In genomic region chr3:105127881-105128280, GRCm38 (mm10) we compare ENCODE assay signal across 13 mouse cellular contexts.
DNase-seq lines count a peak whose midpoint lies in the region; ATAC-seq and TF ChIP-seq lines count a peak whose summit lies in the region.
"Had no signal": no experiment of that assay in that cellular context is flagged by ENCODE, and none has a peak within 500 bp of the region (broad histone marks: within the 10 kb centered on the region; RNA-seq: fewer than 3 reads in every experiment).

No protein-coding gene starts in this region.

- H3K27ac ChIP-seq in gastrocnemius, adult 2 months = no peak overlapping the region
- H3K27ac ChIP-seq in midbrain, embryonic 10.5 days (replicated peaks) = 0 out of 2 replicates have a peak overlapping the region, but pooled peaks have one; percentile 30
- H3K27ac ChIP-seq in midbrain, embryonic 14.5 days (replicated peaks; ENCODE audit: low read depth, low read length) = no peak overlapping the region
- H3K27ac ChIP-seq in stomach, embryonic 16.5 days (ENCODE audit: low read length) = peak overlapping the region; percentile 25
- H3K27ac ChIP-seq: heart, embryonic 15.5 days; lung, embryonic 15.5 days had no signal

- H3K9ac ChIP-seq in midbrain, embryonic 14.5 days (replicated peaks; ENCODE audit: low read length) = no peak overlapping the region
- no peak overlapping the region for H3K9ac ChIP-seq in stomach, embryonic 16.5 days (ENCODE audit: low read length)
- H3K9ac ChIP-seq: heart, embryonic 15.5 days; lung, embryonic 15.5 days had no signal

- peak; percentile 20 for DNase-seq in gastrocnemius, adult 2 months
- no peak for DNase-seq in gastrocnemius, postnatal 4 days (ENCODE audit: low spot score in 2 of 2)
- DNase-seq in midbrain, embryonic 10.5 days (ENCODE audit: low spot score) = no peak
- DNase-seq in midbrain, embryonic 14.5 days = no peak
- peak; percentile 12 for DNase-seq in forelimb bud, embryonic 11.5 days (ENCODE audit: low read depth, low spot score)
- DNase-seq in heart, postnatal 10 days = no peak
- no peak for DNase-seq in cerebellum, postnatal 36 days
- DNase-seq: adrenal gland, postnatal 36 days; cerebellum, adult 2 months; kidney, postnatal 10 days had no signal

- intact Hi-C loops in gastrocnemius, adult 2 months (cut with DNase I) = no loop called here
- intact Hi-C loops in heart, postnatal 10 days (cut with DNase I) = no loop called here

- TF ChIP-seq CTCF in gastrocnemius, adult 2 months (IDR thresholded peaks at IDR 0.05) = no peak

- H3K4me1 ChIP-seq in midbrain, embryonic 10.5 days = peaks cover 7% of the 10 kb centered on the region; the same call in 1 of the 2 replicates
- no peaks in the 10 kb centered on the region for H3K4me1 ChIP-seq in midbrain, embryonic 14.5 days (ENCODE audit: control insufficient read depth, insufficient read depth, low read length)
- H3K4me1 ChIP-seq in stomach, embryonic 16.5 days (ENCODE audit: control insufficient read depth, insufficient read depth, low read length) = no peaks in the 10 kb centered on the region

- H3K36me3 ChIP-seq in midbrain, embryonic 10.5 days = no peaks in the 10 kb centered on the region
- H3K36me3 ChIP-seq in midbrain, embryonic 14.5 days (ENCODE audit: control insufficient read depth, insufficient read depth, low read length) = no peaks in the 10 kb centered on the region
- H3K36me3 ChIP-seq in stomach, embryonic 16.5 days (ENCODE audit: control insufficient read depth, insufficient read depth, low read length) = no peaks in the 10 kb centered on the region
- H3K36me3 ChIP-seq: heart, embryonic 15.5 days; lung, embryonic 15.5 days had no signal

- H3K4me3 ChIP-seq in gastrocnemius, adult 2 months = no peak overlapping the region
- H3K4me3 ChIP-seq in midbrain, embryonic 10.5 days = no peak overlapping the region
- no peak overlapping the region for H3K4me3 ChIP-seq in midbrain, embryonic 14.5 days (replicated peaks; ENCODE audit: low read depth, low read length)
- H3K4me3 ChIP-seq in stomach, embryonic 16.5 days (replicated peaks; ENCODE audit: low read length) = no peak overlapping the region
- H3K4me3 ChIP-seq: heart, embryonic 15.5 days; lung, embryonic 15.5 days had no signal

- ATAC-seq in midbrain, embryonic 14.5 days (ENCODE audit: low FRiP score, low TSS enrichment) = no peak
- peak; percentile 28; the same call in 1 of the 2 replicates for ATAC-seq in stomach, embryonic 16.5 days (ENCODE audit: insufficient read depth, low FRiP score)

- H3K9me3 ChIP-seq in midbrain, embryonic 10.5 days (replicated peaks) = no peaks in the 10 kb centered on the region
- no peaks in the 10 kb centered on the region for H3K9me3 ChIP-seq in midbrain, embryonic 14.5 days (ENCODE audit: control insufficient read depth, low read length)
- no peaks in the 10 kb centered on the region for H3K9me3 ChIP-seq in stomach, embryonic 16.5 days (replicated peaks; ENCODE audit: control insufficient read depth, low read length)
- H3K9me3 ChIP-seq: heart, embryonic 15.5 days; lung, embryonic 15.5 days had no signal

- H3K4me2 ChIP-seq in midbrain, embryonic 14.5 days (ENCODE audit: low read length) = no peak overlapping the region
- H3K4me2 ChIP-seq in stomach, embryonic 16.5 days (ENCODE audit: low read depth, low read length) = no peak overlapping the region
- H3K4me2 ChIP-seq: heart, embryonic 15.5 days; lung, embryonic 15.5 days had no signal

- whole genome bisulfite sequencing in midbrain, embryonic 10.5 days = 62% methylated on average over 7 of the region's 7 CpGs
- WGBS in midbrain, embryonic 14.5 days = 51% methylated on average over 7 of the region's 7 CpGs
- WGBS in stomach, embryonic 16.5 days = 34% methylated on average over 7 of the region's 7 CpGs

- H3K27me3 ChIP-seq in midbrain, embryonic 10.5 days (ENCODE audit: low read depth, poor library complexity, severe bottlenecking) = no peaks in the 10 kb centered on the region
- H3K27me3 ChIP-seq in midbrain, embryonic 14.5 days (ENCODE audit: control insufficient read depth, insufficient read depth, low read length) = no peaks in the 10 kb centered on the region
- H3K27me3 ChIP-seq in stomach, embryonic 16.5 days (ENCODE audit: control insufficient read depth, insufficient read depth, low read length) = no peaks in the 10 kb centered on the region
- H3K27me3 ChIP-seq: heart, embryonic 15.5 days; lung, embryonic 15.5 days had no signal

Comparison
In these comparisons a context has a peak if more than half of its experiments do, and no peak if none do; other contexts are left out.
1. DNase-seq: peak in gastrocnemius, adult 2 months (single experiment) and forelimb bud, embryonic 11.5 days (single experiment); none in gastrocnemius, postnatal 4 days (0 of 2), midbrain, embryonic 10.5 days (single experiment), midbrain, embryonic 14.5 days (single experiment), heart, postnatal 10 days (0 of 2) and cerebellum, postnatal 36 days (0 of 2).
2. H3K27ac ChIP-seq: peak in midbrain, embryonic 10.5 days (single experiment) and stomach, embryonic 16.5 days (single experiment); none in gastrocnemius, adult 2 months (single experiment) and midbrain, embryonic 14.5 days (single experiment).